Mouse (Mus musculus) hindbrain, embryonic 13.5 days (tissue): ENCODE data around the gene Slc4a4. TPM values are rescaled to one million over a fixed set of nuclear protein-coding genes. Genes with fewer than 3 reads are reported as not detected.
"Not testable (repeated sequence)": the region's sequence is repeated elsewhere in the genome, so short reads cannot be mapped to it uniquely, and the experiment has no call there.

Source experiments
- ATAC-seq: fragments of 200-750 bp; cut with Nextera tagmentation; 2 replicates; pipeline ENCODE4 v1.8.0; 2017; ENCODE audit warnings: moderate TSS enrichment; ENCODE audit not compliant: low FRiP score
- H3K27ac ChIP-seq: fragments of 300-500 bp; sonication (generic); 2 replicates; pipeline ENCODE4 v1.5.1; 2015; ENCODE audit warnings: inconsistent platforms, mild to moderate bottlenecking, moderate library complexity
- H3K27me3 ChIP-seq: fragments of 300-500 bp; sonication (generic); 2 replicates; pipeline ENCODE4 v1.6.1; 2015; ENCODE audit warnings: mild to moderate bottlenecking, inconsistent platforms
- H3K36me3 ChIP-seq: fragments of 300-500 bp; sonication (generic); 2 replicates; pipeline ENCODE4 v1.6.1; 2015; ENCODE audit warnings: mild to moderate bottlenecking, inconsistent platforms
- H3K4me1 ChIP-seq: fragments of 300-500 bp; sonication (generic); replicated peaks from 2 replicates; pipeline ENCODE4 v1.6.1; 2015; ENCODE audit warnings: inconsistent platforms
- H3K4me2 ChIP-seq: fragments of 300-500 bp; sonication (generic); 2 replicates; pipeline ENCODE4 v1.6.1; 2015; ENCODE audit warnings: inconsistent platforms, mild to moderate bottlenecking, moderate library complexity
- H3K4me3 ChIP-seq: fragments of 300-500 bp; sonication (generic); 2 replicates; pipeline ENCODE4 v1.5.1; 2015; ENCODE audit warnings: mild to moderate bottlenecking, inconsistent platforms
- H3K9ac ChIP-seq: fragments of 300-500 bp; sonication (generic); 2 replicates; pipeline ENCODE4 v1.6.1; 2015; ENCODE audit warnings: mild to moderate bottlenecking, inconsistent platforms
- H3K9me3 ChIP-seq: fragments of 300-500 bp; sonication (generic); 2 replicates; pipeline ENCODE4 v1.6.1; 2016; ENCODE audit warnings: inconsistent platforms
- WGBS: fragments of 180-500 bp; shearing (Covaris S2); methylation state at CpG from one replicate; pipeline ENCODE4 v1.1.7; 2015; 5-methylcytosine and 5-hydroxymethylcytosine counted together
- polyA plus RNA-seq: library from polyadenylated mRNA; unstranded; fragments of >200 nt; fragmentation: Nextera tagmentation; extraction: Ambion mirVana; gene quantifications from 2 replicates; pipeline ENCODE4 v1.2.1, GENCODE M21; 2015

Slc4a4 gene
- polyA plus RNA-seq, 1 experiment from 2014 or later: 3.3 TPM

- not testable (repeated sequence) for H3K9me3 ChIP-seq, H3K4me1 ChIP-seq, H3K4me3 ChIP-seq, H3K36me3 ChIP-seq, H3K9ac ChIP-seq, ATAC-seq, H3K27me3 ChIP-seq, H3K4me2 ChIP-seq, H3K27ac ChIP-seq
- 92% methylated on average over 2 of the region's 2 CpGs for WGBS
These were observed 104.7 kb downstream of the Slc4a4 start for GRCm38 (mm10) chr5:88991309-88991708.

- Histone ChIP-seq H3K27me3 (no peaks in the 10 kb centered on the region), H3K36me3 (no peaks in the 10 kb centered on the region), H3K9me3 (no peaks in the 10 kb centered on the region), H3K4me2 (no peak overlapping the region), H3K27ac (no peak overlapping the region), H3K4me3 (no peak overlapping the region), H3K4me1 (no peaks in the 10 kb centered on the region), H3K9ac (no peak overlapping the region)
- no peak; the same call in 1 of the 2 replicates for ATAC-seq
- 88% methylated on average over 5 of the region's 5 CpGs for WGBS
These were observed 107.9 kb downstream of the Slc4a4 start for GRCm38 (mm10) chr5:88994533-88994932.

- Histone ChIP-seq H3K4me2 (no peak overlapping the region), H3K9ac (no peak overlapping the region), H3K27ac (no peak overlapping the region), H3K4me1 (no peaks in the 10 kb centered on the region), H3K4me3 (no peak overlapping the region), H3K27me3 (no peaks in the 10 kb centered on the region), H3K36me3 (no peaks in the 10 kb centered on the region), H3K9me3 (no peaks in the 10 kb centered on the region)
- ATAC-seq: no peak
- 97% methylated on average over 8 of the region's 8 CpGs for WGBS
These were observed 109.6 kb downstream of the Slc4a4 start for GRCm38 (mm10) chr5:88996246-88996645.

DNA sequence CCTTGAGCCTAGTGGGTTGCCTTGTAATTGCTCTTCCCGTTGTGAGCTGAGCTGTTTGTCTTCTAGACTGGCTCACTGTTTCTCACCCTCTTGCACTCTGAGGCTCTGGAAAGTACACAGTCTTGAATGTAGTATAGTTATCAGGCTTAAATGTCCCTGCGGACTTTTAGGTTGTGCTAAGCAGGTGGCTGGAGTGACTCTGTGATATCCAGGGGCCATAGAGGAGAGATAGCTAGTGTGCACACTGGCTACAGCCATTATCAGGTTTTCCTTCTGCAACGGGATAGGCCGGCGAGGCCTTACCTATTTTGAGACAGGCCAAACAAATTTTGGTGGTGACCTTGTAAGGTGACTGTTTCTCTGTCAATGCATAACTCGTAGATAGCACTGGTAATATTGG is 110.7 kb downstream of the Slc4a4 start:
- H3K4me1 ChIP-seq: no peaks in the 10 kb centered on the region
- no peak overlapping the region for H3K4me3 ChIP-seq
- H3K27me3 ChIP-seq: no peaks in the 10 kb centered on the region
- H3K9ac ChIP-seq: no peak overlapping the region
- no peak overlapping the region for H3K4me2 ChIP-seq
- WGBS: 94% methylated on average over 6 of the region's 6 CpGs
- no peaks in the 10 kb centered on the region for H3K36me3 ChIP-seq
- H3K27ac ChIP-seq: no peak overlapping the region
- no peak for ATAC-seq
- H3K9me3 ChIP-seq: no peaks in the 10 kb centered on the region

DNA sequence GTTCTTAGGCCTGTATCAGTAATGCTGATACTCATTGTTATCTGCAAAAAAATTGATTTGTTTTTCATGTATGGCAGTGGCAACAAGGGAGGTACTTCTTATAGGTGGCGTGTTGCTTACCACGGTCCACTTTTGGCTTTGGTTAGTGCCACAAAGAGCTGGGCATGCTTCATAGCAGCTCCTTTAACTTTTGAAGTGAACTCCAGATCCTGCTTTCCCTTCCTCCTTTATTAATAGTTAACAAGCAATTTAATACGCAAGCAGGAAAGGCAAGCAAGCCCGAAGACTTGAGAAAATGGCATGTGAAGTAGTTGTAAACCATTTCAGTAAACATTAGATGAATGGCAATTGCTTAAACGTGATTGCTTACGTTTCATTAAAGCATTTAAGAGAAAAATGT is 113.2 kb downstream of the Slc4a4 start:
- Histone ChIP-seq H3K9me3 (no peaks in the 10 kb centered on the region), H3K4me1 (no peaks in the 10 kb centered on the region), H3K9ac (no peak overlapping the region), H3K36me3 (no peaks in the 10 kb centered on the region), H3K27me3 (no peaks in the 10 kb centered on the region), H3K4me2 (no peak overlapping the region), H3K27ac (no peak overlapping the region), H3K4me3 (no peak overlapping the region)
- 92% methylated on average over 6 of the region's 6 CpGs for WGBS
- no peak for ATAC-seq

- Histone ChIP-seq H3K4me3 (no peak overlapping the region), H3K27ac (no peak overlapping the region), H3K9me3 (no peaks in the 10 kb centered on the region), H3K9ac (no peak overlapping the region), H3K36me3 (no peaks in the 10 kb centered on the region), H3K27me3 (no peaks in the 10 kb centered on the region), H3K4me2 (no peak overlapping the region), H3K4me1 (no peaks in the 10 kb centered on the region)
- no peak for ATAC-seq
- WGBS: 98% methylated on average over 7 of the region's 7 CpGs
These were observed 114.0 kb downstream of the Slc4a4 start for GRCm38 (mm10) chr5:89000598-89000997.

GRCm38 (mm10) chr5:89010116-89010515 is 123.5 kb downstream of the Slc4a4 start:
- Histone ChIP-seq H3K4me1 (no peaks in the 10 kb centered on the region), H3K9me3 (no peaks in the 10 kb centered on the region), H3K36me3 (no peaks in the 10 kb centered on the region), H3K4me2 (no peak overlapping the region), H3K9ac (no peak overlapping the region), H3K27ac (no peak overlapping the region), H3K27me3 (no peaks in the 10 kb centered on the region), H3K4me3 (no peak overlapping the region)
- ATAC-seq: no peak
- 76% methylated on average over 5 of the region's 5 CpGs for WGBS

DNA sequence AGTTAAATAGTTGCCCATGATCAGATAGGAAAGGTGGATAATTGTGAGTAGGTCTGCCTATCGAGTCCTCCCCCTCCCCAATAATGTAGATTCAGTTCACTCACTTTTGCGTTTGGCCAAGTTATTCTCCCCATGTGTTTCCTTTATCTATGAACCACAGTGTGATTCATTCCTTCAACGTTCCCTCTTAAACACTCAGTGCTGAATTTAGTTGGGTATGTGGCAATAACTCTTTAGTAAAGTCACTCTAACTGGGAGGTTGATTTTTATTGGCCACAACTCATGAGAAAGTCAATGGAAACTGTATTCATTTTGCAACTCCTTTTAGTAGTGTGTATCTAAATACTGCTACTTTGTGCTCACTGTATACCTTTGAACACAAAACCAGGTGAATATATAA is 125.8 kb downstream of the Slc4a4 start:
- Histone ChIP-seq H3K9ac (no peak overlapping the region), H3K27me3 (no peaks in the 10 kb centered on the region), H3K4me3 (no peak overlapping the region), H3K9me3 (no peaks in the 10 kb centered on the region), H3K36me3 (no peaks in the 10 kb centered on the region), H3K27ac (no peak overlapping the region), H3K4me2 (no peak overlapping the region), H3K4me1 (no peaks in the 10 kb centered on the region)
- WGBS: 96% methylated on average over 3 of the region's 3 CpGs
- no peak for ATAC-seq

DNA sequence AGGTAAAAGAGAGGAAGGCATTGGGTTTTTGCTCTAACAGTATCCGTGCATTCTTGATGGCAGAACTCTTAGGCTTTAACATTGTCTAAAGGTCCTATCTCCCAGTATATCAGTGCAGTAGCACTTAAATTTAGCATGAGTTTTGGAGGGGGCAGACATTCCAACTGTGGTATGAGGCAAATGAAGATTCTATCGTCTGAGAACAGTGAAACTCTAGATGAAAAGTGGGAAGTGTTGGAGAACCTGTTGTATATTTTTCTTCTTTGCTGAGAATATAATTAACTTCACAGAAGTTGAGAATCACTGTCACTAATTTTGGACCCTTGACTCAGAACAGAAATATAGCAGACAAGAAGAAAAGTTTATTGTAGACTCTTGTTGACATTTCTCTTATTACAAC is 128.2 kb downstream of the Slc4a4 start:
- Histone ChIP-seq H3K9me3 (no peaks in the 10 kb centered on the region), H3K4me1 (no peaks in the 10 kb centered on the region)

GRCm38 (mm10) chr5:89015878-89016277 is 129.3 kb downstream of the Slc4a4 start:
- Histone ChIP-seq H3K27me3 (no peaks in the 10 kb centered on the region), H3K4me2 (no peak overlapping the region), H3K4me1 (no peaks in the 10 kb centered on the region), H3K4me3 (no peak overlapping the region), H3K9me3 (no peaks in the 10 kb centered on the region), H3K36me3 (no peaks in the 10 kb centered on the region), H3K27ac (no peak overlapping the region), H3K9ac (no peak overlapping the region)
- WGBS: 77% methylated on average over 5 of the region's 5 CpGs
- ATAC-seq: no peak

More for the DNA sequence above, 128.2 kb downstream of the Slc4a4 start:
- no peak overlapping the region for H3K4me3 ChIP-seq
- H3K4me2 ChIP-seq: no peak overlapping the region
- WGBS: 80% methylated on average over 2 of the region's 2 CpGs
- no peaks in the 10 kb centered on the region for H3K27me3 ChIP-seq
- H3K9ac ChIP-seq: no peak overlapping the region
- H3K27ac ChIP-seq: no peak overlapping the region
- H3K36me3 ChIP-seq: no peaks in the 10 kb centered on the region
- no peak for ATAC-seq

DNA sequence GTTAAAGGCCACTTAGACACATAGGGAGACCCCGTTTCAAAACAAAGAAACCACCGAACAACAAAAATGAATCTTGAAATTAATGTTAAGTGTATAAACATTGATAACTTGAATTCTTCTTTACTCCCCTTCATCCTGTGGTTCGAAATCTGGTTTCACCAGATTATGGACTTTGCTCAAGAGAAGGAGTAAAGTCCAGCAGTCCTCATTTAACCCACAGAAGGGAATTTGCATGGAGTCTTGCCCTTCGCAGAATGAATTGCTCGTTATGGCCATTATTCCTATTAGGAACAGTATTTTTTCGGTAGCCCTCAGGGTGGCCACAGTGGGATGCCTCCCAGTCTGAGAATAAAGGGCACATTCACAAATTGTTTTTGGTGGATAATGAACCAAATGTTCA is 131.9 kb downstream of the Slc4a4 start:
- Histone ChIP-seq H3K27me3 (no peaks in the 10 kb centered on the region), H3K9ac (no peak overlapping the region), H3K4me2 (no peak overlapping the region), H3K36me3 (no peaks in the 10 kb centered on the region), H3K4me1 (no peaks in the 10 kb centered on the region), H3K27ac (no peak overlapping the region), H3K4me3 (no peak overlapping the region), H3K9me3 (no peaks in the 10 kb centered on the region)
- 75% methylated on average over 6 of the region's 6 CpGs for WGBS
- no peak for ATAC-seq

DNA sequence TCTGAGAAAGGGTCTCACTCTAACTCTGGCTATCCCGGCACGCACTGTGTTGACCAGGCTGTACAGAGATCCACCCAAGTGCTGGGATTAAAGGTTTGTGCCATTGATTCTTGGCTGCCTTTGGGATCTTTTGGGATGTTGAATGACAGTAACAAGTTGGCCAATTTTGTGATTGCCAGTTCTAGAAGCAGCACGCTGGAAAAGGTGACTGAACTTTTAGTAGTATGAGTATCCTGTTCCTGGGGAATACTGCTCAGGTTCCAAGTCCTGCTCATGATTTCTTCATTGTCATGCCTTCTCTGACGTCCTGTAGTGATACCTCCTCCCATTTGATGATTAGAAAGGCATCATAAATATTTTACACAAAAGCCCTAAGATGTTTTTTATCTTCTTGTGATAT is 137.8 kb downstream of the Slc4a4 start:
- no peaks in the 10 kb centered on the region for H3K4me1 ChIP-seq
- no peaks in the 10 kb centered on the region for H3K27me3 ChIP-seq
- no peaks in the 10 kb centered on the region for H3K36me3 ChIP-seq
- no peak overlapping the region for H3K4me3 ChIP-seq
- no peaks in the 10 kb centered on the region for H3K9me3 ChIP-seq
- 91% methylated on average over 4 of the region's 4 CpGs for WGBS
- H3K27ac ChIP-seq: no peak overlapping the region
- no peak overlapping the region for H3K9ac ChIP-seq
- no peak overlapping the region for H3K4me2 ChIP-seq
- ATAC-seq: no peak

- Histone ChIP-seq H3K36me3 (no peaks in the 10 kb centered on the region), H3K9me3 (no peaks in the 10 kb centered on the region), H3K27ac (no peak overlapping the region), H3K4me1 (no peaks in the 10 kb centered on the region), H3K27me3 (no peaks in the 10 kb centered on the region), H3K9ac (no peak overlapping the region), H3K4me2 (no peak overlapping the region), H3K4me3 (no peak overlapping the region)
- 91% methylated on average over 4 of the region's 4 CpGs for WGBS
- ATAC-seq: no peak
These were observed 141.0 kb downstream of the Slc4a4 start for GRCm38 (mm10) chr5:89027518-89028085.
